Mouse (Mus musculus): ENCODE data around the gene Robo1. TPM values are rescaled to one million over a fixed set of nuclear protein-coding genes. Genes with fewer than 3 reads are reported as not detected.

The Robo1 gene
- polyA plus RNA-seq, 2 experiments from 2014 or later, result 0.20 TPM; not detected in 1

DNA sequence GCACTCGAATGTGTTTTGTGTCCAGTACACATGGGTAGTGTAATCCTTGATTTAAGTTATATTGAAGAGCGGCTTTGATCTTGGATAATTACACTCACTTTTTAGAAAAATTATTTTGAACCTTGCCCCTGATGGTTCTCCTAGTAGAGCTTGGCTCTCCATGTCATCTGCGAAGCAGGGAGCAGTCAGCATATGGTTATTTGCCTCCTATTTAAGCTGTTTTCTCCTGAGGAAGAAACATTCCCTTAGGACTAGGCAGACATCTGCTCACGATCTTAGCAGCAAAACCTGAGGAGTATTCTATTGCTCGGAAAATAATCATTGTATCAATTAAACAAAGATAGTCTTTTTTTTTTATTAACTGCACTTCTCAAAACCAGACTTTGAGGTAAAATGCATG, 439.6 kb downstream of the Robo1 start:
- ATAC-seq, result no peak

DNA sequence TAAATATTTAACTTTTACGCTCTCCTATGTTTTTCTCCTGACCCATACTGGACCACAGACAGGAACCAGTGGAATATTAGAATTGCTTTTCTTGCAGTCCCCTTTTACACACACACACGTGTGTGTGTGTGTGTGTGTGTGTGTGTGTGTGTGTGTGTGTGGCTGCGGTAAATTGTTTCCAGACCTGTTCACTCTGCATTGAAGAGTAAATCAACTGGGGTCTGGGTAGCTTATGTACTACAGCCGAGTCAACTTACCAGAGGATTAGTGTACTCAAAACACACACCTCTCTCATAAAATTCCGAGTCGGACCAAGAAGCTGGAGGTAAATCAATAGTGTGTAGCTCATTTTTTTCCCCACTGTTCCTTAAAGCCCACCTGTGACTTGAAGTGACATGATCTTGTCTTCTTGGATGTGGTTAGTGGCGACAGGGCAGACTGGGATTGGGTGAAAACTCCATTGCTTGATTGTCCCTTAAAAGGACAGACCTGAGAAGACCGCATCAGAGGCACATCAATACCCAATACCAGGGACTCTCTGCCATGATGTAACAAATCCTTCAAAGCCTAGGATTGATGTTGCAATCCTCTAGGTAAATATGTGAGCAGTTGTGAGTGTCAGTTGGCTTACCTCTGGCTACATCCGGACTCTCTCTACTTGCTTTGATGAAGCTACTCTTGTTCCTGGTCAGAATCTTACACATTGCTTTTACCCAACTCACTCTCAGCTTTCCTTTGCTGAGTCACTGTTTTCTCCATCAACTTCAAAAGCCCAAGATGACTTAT, 457.2 kb downstream of the Robo1 start:
- no peak for ATAC-seq

DNA sequence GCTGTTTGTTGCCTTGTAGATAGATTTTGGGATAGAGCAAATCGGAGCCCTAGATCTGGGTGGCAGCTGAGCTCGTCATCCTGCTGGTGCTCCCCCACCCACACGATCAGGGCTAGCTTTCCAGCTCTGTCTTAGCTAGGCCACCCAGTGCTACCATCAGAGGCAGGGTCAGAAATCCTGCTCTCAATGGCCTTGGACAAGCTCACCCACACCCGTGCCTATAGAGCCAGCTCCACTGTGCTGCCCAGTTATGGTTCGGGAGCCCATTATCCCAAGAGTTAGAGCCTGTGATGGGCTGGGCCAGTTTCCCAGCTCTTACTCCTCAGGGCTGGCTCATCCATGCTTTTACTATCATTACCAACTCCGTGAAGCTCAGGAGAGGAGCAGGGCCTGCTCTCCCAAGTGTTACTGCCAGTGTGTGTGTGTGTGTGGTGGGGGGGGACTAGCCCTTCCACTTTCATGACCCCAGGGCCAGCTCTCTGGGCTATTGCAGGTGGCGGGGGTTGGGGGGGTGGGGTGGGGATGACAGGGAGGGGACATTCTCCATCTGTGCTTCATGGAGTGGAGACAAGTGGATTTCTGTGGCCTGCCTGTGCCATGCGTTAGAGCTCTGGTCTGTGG, 461.2 kb downstream of the Robo1 start:
- no peak for ATAC-seq

DNA sequence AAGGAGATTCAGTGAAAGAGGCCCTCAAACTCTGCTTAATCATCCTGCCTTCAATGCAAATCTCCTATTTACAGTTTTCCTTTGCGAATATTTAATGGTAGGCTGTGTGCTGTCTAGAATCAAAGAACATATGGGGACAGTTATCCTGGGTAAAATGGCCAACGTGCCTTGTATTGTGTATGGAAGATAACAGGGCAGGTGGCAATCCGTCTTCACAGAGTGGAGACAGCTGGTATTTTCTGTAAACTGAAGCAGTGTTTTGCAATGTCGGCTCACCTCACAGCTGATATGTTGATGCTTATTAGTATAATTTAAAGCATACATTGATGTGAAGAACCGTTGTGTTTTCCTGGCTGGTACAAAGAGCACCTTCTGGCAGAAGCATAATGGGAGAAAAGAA, 464.2 kb downstream of the Robo1 start:
- no peak for ATAC-seq

DNA sequence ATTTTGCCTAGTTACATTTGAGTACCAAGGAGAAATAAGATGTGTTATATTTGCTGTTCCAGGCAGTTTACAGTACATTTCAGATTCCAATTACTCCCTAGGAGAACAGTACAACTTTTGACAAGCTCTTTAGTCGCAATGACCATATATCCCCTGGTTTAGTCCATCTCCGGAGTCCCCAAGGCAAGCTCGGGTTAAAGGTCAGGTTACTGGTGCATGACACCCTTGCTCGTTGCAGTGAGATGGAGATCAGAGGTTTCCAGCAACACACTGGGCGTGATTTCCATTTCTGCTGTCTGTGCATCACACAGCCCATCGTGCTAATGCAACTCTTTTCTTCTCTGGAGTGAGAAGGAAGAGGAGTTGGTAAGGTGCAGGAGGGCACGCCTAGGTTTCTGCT, 464.9 kb downstream of the Robo1 start:
- no peak for ATAC-seq

DNA sequence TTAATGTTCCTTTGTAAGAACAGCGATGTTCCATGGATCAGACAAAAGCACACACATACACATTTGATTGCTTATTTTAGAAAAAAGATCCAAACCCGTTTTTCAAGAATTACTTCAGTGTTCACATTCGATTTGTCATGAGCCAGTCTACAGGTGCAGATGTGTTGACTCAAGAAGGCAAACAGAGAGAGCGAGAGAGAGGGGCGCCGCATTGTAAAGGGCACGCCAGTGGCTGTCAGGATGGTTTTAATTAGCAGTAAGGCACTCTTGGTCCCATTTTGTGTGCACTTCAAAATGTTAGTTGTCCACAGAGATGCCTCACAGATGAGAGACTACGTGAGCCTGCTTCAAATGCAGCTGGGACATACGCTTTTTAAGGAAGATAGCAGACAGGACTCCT, 470.4 kb downstream of the Robo1 start:
- ATAC-seq, result no peak

DNA sequence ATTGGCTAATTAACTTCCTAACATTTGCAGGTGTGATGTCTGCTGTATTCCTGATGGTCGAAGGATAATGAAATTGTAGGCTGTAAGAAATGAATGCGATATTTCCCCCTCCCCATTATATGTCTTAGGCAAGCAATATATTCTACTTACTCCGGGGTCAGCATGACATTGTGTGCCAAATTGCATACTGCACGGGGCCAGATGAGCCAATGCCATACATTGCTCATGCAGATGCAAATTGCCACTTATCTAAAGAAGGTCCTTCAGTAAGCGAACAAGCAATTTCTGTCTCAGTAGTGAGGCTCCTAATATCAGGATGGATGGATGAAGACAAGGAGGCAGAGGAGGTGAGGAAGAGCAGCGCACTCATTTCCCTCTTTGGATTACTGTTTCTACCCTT, 474.1 kb downstream of the Robo1 start:
- ATAC-seq, result no peak

DNA sequence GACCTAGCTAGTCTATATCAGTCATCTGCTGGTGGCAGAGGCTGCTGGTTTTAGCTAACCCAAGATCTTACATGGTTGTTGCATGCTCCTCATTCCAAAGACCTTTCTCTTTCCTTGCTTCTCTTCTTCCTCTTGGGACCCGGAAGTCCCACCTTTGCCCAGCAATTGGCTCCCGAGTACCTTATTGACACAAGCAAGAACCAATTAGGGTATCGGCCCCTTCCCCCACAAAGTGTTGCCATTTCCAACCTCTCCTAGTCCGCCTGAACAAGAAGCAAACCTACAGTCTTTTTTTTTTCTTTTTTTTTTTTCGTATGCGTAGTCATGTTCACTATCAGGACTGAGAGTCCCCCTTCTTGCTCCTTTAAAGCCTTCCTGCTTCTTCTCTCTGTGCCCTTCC, 478.0 kb downstream of the Robo1 start:
- ATAC-seq, result no peak

DNA sequence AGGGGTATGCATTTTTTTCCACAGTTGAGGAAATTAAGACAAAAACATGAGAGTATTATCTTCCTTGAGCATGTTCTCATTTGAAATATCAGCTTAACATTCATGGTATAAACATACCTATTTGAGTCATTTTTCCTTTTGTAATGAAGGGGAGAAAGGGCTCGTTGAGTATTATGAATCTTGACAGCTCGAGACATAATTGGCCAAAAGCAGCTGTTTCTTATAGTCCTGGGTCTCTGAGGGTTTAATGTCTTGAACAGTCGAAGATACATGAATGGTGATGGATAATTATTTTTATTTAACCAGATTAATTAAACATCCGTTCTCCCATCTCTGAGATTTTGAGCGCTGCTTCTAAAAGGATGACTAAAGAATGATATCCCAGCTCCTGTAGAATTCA, 478.5 kb downstream of the Robo1 start:
- no peak for ATAC-seq

DNA sequence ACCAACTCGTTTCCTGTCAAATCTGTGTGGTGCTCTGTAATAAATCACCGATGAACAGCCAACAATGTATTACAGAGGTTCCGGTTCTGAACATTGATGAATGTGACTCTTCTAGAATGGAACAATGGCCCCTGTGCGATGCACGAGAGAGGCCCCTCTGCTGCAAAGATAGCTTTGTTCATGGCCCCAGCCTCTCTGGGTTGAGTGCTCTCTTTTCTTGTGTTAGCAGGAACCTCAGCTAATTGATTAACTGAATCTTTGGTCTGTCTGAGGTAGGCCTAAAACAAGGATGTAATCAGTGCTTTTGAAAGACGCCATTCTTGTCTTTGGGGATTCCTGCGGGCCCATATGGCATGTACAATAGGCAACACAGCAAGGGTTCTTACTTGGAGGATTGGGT, 479.9 kb downstream of the Robo1 start:
- no peak for ATAC-seq

DNA sequence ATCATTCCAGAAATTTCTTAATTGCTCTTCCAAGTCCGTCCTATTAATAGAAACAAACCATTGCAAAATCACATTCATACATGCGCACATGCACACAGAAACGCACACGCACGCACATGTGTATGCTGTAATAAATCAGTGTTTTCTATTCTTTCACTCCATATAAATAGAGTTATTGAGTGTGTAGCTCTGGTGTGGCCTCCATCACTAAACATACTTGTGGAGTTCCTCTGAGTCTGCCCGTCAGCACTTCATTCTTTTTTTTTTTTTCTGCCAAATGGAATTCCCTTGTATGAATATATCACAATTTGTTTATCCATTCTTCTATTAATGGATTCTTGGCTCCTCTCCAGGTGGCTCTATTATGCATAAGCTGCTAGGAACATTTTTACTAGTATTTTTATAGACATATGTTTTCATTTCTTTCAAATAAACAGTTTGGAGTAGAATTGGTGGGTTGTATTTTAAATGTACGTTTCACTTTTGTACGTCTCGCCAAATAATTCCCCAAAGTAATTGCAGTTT, 483.1 kb downstream of the Robo1 start:
- ATAC-seq, result no peak

DNA sequence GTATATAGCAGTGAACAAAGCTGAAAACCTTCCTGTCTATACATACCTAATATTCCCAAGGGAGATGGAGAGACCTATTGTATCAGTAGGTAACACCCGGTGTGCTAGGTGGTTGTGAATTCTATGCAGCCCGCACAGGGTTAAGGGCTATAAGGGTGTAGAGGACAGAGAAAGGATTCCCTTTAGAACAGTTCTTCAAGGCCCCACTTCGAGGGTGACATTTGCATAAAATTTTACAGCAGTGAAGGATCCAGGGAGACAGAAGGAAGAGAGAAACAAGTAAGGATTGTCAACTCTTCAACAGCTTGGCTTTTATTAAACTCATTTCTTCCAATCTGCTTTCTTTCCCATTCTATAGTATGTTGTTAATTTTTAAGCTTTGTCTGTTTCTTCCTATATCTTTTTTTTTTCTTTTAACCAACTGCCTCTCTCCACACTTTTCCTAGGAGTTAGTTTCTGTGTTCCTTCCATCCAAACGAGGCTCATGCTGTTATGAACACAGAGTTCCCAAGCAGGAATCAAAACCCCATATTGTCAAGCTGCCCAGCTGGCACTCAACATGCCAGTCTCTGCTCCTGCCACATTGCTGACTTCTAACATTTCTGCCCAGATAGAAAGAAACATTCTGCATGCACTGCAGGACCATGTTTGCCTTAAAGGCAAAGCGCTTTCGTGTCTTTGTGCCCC, 486.7 kb downstream of the Robo1 start:
- no peak for ATAC-seq

DNA sequence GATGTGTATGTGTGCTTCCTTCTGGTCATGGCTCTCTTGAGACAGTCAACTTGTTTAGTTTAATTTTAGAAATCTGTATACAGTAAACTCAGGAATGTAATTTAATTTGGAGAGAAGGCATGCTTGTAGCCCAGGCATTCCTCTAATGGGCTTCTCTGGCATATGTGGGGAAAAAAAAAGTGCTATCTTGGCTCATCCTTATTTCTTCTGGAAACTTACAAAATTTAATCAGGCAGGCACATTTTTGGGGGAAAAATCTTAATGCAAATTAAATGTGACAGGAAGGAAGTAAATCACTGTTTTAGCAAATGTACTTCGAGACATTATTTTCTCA, 487.2 kb downstream of the Robo1 start:
- no peak for ATAC-seq

DNA sequence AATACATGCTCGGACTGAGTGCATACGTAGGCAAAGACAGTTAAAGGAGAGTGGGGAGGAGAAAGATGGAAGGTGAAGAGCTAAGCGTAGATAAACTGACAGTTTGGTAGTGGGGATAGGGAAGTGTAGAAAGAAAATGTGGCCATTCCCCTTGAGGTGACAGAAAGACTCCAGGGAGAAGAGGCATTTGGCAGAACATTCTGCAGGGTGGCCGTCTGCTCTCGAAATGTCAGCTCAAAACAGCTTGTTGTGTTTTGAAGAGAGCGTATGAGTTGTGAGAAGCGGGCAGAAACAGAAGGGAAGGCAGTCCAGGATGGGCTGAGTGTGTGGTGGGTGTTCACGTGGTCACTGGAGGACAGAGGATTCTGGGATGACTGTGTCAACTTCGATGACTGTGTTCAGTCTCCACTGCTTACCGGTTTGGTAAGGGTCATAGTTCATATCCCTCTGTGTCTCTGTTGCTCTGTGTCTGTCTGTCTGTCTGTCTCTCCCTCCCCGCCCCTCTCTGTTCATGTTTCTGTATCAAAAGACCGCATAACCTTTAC, 490.4 kb downstream of the Robo1 start:
- ATAC-seq, result no peak

DNA sequence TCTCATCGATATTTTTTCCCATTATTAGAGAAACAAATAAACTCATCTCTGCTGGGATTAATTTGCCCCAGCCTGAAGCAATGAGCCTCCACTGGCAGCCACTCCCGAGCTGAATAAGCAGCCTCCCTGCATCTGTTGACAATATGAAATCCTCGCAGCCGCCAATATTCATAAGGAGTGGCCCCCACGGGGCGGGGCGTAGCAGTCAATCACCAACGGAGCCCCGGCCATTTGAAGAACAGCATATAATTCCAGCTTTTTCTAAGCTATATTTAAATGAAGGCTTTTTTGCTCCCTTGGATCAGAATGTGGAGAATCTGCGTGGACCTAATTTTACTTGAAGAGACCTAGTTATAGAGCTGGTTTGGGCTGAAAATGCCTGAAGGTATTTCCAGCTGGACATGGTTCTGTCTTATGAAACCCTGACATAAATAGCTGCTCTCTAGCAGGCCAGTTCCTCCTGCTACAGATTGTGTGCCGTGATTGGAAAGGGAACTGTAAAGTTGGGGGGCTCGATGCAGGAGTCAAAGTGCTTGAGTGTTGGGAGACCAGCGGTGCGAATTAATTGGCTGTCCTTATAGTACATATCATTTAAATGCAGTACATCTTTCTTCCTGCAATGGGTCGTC, 492.1 kb downstream of the Robo1 start:
- ATAC-seq, result no peak

DNA sequence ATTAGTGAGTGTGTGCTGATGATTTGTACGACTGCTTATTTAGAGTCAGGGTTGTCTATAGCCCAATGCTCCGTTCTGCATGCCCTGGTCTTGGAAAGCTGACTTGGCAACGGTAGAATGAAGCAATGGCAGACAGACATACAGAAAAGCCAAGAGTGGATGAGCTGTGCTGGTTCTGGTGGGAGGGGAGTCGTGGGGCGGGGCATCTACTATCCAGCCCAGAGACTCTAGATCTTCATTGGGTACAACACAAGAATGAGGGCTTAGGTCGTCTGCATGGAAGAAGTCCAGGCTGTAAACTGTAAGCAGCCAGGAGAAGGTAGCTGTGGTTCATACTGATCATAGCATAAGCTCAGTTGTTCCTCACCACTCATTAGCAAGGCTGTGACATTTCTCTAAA, 492.7 kb downstream of the Robo1 start:
- ATAC-seq, result no peak

DNA sequence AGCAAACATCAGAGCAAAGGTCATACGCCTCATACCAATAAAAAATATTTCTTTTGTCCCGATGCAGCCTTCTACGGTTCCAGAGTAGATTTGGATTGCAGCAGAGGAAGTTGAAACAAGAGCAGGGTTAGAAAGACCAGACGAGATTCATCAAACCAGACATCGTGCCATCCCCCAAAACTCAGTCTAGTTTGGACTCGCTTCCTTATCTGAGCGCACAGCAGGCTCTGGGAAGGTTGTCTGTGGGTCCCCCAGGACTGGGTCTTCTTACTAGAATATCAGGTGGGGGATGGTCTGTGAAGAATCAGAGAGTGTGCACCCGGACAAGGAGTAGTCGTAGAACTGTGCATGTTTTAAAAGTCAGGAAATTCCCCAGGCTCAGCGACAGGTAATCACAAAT, 500.2 kb downstream of the Robo1 start:
- ATAC-seq, result no peak

DNA sequence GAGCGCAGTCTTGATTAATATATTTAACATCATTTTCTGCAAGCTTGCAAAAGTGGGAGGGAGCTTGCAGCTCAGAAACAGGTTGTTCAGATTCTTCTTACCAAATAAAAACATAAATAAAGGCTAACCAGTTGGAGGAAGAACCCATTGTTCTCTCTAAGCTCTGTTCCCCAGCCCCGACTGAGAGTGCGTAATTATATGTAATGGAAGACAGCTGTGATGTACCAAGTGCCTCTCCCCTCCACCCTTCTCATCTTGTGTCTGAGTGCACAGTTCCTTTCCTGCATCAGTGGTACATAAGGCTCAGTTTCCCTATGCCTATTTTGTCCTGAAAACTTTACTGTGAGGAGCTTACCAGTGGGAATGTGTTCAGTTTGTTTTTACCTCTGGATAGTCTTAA, 502.8 kb downstream of the Robo1 start:
- no peak for ATAC-seq

DNA sequence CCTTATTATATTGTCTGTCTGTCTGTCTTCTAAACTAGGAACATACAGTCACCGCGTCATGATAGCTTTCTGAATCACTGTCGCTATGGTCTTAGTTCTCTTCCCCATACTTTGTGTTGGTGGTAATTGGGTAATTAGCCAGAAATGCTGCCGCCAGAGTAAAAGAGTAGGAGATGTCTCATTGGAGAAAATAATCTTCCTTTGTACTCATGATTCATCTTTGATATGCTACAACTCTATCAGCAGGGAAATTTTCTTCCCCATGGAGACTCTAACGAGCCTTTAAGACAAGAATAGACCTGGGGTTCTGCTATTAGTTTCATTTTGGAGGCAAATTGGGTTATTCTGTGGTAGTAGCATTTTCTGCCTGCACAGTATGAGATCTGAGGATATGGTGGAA, 503.4 kb downstream of the Robo1 start:
- no peak for ATAC-seq

DNA sequence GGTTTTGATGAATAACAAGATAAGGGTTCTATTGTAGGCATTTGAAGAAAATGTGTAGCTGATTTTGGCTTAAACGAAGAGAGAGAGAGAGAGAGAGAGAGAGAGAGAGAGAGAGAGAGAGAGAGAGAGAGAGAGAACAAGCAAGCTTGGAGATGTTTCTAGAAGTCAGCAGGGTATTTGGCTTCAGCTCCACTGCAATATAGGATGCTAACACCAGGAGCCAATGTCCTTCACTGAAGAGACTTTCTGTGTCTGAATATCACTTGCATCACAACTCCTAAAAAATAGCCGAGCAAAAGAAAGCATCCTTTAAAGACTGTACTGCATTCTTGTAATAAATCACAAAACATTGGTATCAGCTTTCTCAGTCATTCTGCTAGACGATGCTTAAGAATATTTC, 503.8 kb downstream of the Robo1 start:
- no peak for ATAC-seq

DNA sequence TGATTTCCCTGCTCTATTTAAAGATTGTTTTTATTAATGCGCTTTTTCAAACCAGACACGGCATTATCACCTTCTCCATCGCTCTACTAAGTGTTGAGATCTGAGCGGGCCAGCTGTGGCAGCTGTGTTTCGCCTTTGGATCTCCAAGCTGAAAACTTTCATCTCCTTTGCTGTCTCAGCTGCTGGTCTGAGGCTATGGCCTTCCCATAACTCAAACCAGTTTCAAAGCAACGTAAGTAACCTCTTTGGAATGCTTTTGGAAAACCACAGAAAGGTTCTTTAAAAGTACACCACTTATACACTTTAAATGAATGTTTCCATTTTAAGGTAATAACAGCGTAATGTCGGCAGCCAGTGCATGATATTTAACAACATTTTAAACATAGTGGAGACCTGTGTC, 520.3 kb downstream of the Robo1 start:
- ATAC-seq, result no peak

DNA sequence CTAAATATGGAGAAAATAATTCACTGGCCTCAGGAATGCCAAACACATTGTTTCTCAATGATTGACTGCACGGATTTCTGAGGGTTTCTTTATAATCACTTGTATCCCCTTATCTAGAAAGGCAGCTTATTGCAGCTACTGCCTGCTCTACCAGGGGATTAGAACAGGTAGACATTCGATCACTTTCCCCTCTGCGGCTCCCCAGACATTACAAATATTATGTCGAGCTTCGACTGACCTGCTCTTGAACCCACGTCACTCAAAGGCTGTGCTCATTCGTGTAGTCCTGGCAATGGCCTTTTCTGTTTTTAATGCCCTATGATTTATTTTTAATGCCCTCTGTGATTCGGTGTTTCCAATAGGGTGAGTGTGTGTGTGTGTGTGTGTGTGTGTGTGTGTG, 521.4 kb downstream of the Robo1 start:
- no peak for ATAC-seq

DNA sequence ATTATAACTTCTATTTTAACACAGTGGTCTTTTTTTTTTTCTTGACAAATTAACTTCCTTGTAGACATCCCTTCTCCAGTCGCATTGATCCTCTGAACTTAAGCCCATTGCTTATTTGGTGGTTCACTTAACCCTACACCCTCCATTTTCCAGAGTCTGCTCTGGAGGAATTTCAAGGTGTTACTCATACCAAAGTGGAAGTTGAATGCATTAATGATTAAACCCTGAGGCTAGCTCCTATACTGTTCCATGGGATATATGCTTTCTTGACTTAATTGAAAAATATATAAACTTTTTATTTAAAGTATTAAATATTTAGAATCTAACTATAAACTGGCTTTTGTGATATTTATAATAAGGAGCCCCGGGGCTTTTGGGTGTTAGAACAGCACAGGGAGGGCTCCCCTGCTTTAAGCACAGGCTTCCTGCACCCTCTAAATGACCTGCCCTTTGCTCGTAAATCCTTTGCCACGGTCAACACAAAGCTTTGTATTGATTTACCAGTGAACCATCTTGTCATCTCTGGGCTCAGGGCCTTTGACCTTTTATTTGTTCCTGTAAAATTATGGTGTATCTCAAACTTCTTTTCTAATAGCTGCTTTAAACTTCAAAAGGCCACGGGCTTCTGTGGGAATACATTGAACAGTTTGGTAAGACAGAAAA, 522.4 kb downstream of the Robo1 start:
- no peak for ATAC-seq

All from CD4-positive, CD25-positive, alpha-beta regulatory T cell, adult 4 months (primary cell).